Mouse (Mus musculus): ENCODE measurements around the gene Pi4k2b.

GRCm38 (mm10) chr5:52799274-52799985 is 58.1 kb downstream of the Pi4k2b start:
- TF ChIP-seq CTCF (conservative IDR thresholded peaks at IDR 0.05; ENCODE audit: low read length) (no peak), NANOG (IDR thresholded peaks at IDR 0.05; ENCODE audit: borderline replicate concordance, low read length) (no peak)

Data from E14TG2a.4 (cell line).